Mouse (Mus musculus) stomach, postnatal 0 days (tissue): ENCODE results near the gene Ugt1a1. TPM values are rescaled to one million over a fixed set of nuclear protein-coding genes. Genes with fewer than 3 reads are reported as not detected.
A peak's percentile ranks its signal among the peaks of the same experiment; 100 is the strongest.

Source experiments
- ATAC-seq: fragments of 200-750 bp; cut with Nextera tagmentation; 2 replicates; pipeline ENCODE4 v1.8.0; 2017; ENCODE audit not compliant: low FRiP score, low TSS enrichment
- DNase-seq: peaks from one replicate; pipeline ENCODE4 v3.0.0-alpha.2; 2016; ENCODE audit warnings: low spot score
- H3K27ac ChIP-seq: fragments of 300-500 bp; sonication (generic); replicated peaks from 2 replicates; pipeline ENCODE4 v1.5.1; 2014; ENCODE audit warnings: mild to moderate bottlenecking, control low read depth
- H3K27me3 ChIP-seq: fragments of 300-500 bp; sonication (generic); 2 replicates; pipeline ENCODE4 v1.6.1; 2014; ENCODE audit warnings: low read length; ENCODE audit not compliant: control insufficient read depth, insufficient read depth
- H3K36me3 ChIP-seq: fragments of 300-500 bp; sonication (generic); 2 replicates; pipeline ENCODE4 v1.6.1; 2014; ENCODE audit warnings: low read length, mixed read lengths; ENCODE audit not compliant: control insufficient read depth, insufficient read depth
- H3K4me1 ChIP-seq: fragments of 300-500 bp; sonication (generic); replicated peaks from 2 replicates; pipeline ENCODE4 v1.6.1; 2014; ENCODE audit warnings: antibody characterized with exemption; ENCODE audit not compliant: control insufficient read depth, insufficient read depth
- H3K4me2 ChIP-seq: fragments of 300-500 bp; sonication (generic); replicated peaks from 2 replicates; pipeline ENCODE4 v1.6.1; 2014; ENCODE audit warnings: low read depth, mild to moderate bottlenecking, control low read depth, moderate library complexity
- H3K4me3 ChIP-seq: fragments of 300-500 bp; sonication (generic); 2 replicates; pipeline ENCODE4 v1.5.1; 2014; ENCODE audit warnings: low read depth, low read length, control low read depth
- H3K9ac ChIP-seq: fragments of 300-500 bp; sonication (generic); 2 replicates; pipeline ENCODE4 v1.6.1; 2014; ENCODE audit warnings: mild to moderate bottlenecking, low read length, control low read depth, mixed read lengths
- H3K9me3 ChIP-seq: fragments of 300-500 bp; sonication (generic); 2 replicates; pipeline ENCODE4 v1.6.1; 2016; ENCODE audit warnings: low read length; ENCODE audit not compliant: control insufficient read depth
- CTCF ChIP-seq: IDR thresholded peaks from 2 replicates; pipeline ENCODE4 v1.5.1; 2016; ENCODE audit warnings: antibody characterized with exemption, low read depth, mild to moderate bottlenecking, moderate library complexity
- EP300 ChIP-seq: optimal IDR thresholded peaks from 2 replicates; pipeline ENCODE3; 2016; ENCODE audit warnings: antibody characterized with exemption
- WGBS: fragments of 180-500 bp; shearing (Covaris S2); extraction: QIAGEN DNeasy Blood & Tissue Kit; methylation state at CpG from one replicate; pipeline ENCODE4 v1.1.7; 2014; 5-methylcytosine and 5-hydroxymethylcytosine counted together
- polyA plus RNA-seq: library from polyadenylated mRNA; unstranded; fragments of >200 nt; fragmentation: Nextera tagmentation; extraction: Ambion mirVana; gene quantifications from 2 replicates; pipeline ENCODE4 v1.2.1, GENCODE M21; 2015

The Ugt1a1 gene
- polyA plus RNA-seq, 1 experiment from 2014 or later = 24.8 TPM

DNA sequence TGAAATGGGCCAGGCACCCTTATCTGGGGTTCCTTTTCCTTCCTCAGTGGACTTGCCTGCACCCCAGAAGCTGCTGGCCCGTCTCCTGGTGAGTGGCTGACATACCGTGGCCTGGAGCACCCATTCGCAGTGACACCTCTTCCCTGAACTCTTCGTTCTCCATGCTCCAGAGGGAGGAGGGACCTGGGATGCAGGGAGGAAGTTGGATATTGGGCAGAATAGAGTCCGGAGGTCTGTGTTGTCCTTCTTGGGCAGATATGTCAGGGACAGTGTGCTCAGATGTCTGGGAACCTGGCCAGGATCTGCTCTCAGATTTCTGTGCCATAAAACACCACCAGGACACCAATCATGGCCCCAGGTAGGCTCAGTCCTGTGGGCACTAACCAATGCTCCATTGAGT is 28.3 kb downstream of the Ugt1a1 start:
- no peak for ATAC-seq
- Histone ChIP-seq H3K27me3 (no peaks in the 10 kb centered on the region; the same call in 1 of the 2 replicates), H3K4me1 (no peaks in the 10 kb centered on the region), H3K27ac (no peak overlapping the region), H3K9me3 (peaks cover 66% of the 10 kb centered on the region), H3K36me3 (no peaks in the 10 kb centered on the region), H3K4me3 (no peak overlapping the region), H3K4me2 (no peak overlapping the region), H3K9ac (no peak overlapping the region)
- no peak for TF ChIP-seq CTCF
- TF ChIP-seq EP300 = no peak
- 72% methylated on average over 5 of the region's 5 CpGs for WGBS
- no peak for DNase-seq

DNA sequence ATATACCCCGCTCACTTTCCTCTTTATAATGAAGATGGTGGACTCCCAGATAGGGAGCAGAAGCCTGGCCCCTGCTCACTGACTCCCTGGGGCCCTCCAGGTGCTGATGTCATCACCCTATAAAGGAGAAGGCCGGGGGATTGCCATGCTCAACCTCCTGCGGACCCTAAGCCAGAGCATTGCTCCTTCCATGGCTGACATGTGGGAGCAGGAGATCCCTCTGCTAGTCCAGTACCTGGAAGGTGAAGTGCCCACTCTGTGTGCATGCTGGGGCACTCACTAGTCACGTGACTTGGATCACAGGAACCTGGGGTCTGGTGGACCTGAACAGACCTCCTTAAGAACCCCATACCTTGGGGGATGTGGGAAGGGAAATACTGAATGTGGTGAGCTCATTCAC is 28.8 kb downstream of the Ugt1a1 start:
- H3K27ac ChIP-seq = no peak overlapping the region
- H3K4me1 ChIP-seq = no peaks in the 10 kb centered on the region
- no peak for TF ChIP-seq CTCF
- TF ChIP-seq EP300 = no peak
- H3K9ac ChIP-seq = no peak overlapping the region
- H3K27me3 ChIP-seq = no peaks in the 10 kb centered on the region; the same call in 1 of the 2 replicates
- no peak for DNase-seq
- peaks cover 61% of the 10 kb centered on the region for H3K9me3 ChIP-seq
- 0 out of 2 replicates have a peak, but pooled peaks have one; percentile 3 for ATAC-seq
- H3K36me3 ChIP-seq = no peaks in the 10 kb centered on the region
- no peak overlapping the region for H3K4me3 ChIP-seq
- WGBS = 70% methylated on average over 4 of the region's 4 CpGs
- H3K4me2 ChIP-seq = no peak overlapping the region

DNA sequence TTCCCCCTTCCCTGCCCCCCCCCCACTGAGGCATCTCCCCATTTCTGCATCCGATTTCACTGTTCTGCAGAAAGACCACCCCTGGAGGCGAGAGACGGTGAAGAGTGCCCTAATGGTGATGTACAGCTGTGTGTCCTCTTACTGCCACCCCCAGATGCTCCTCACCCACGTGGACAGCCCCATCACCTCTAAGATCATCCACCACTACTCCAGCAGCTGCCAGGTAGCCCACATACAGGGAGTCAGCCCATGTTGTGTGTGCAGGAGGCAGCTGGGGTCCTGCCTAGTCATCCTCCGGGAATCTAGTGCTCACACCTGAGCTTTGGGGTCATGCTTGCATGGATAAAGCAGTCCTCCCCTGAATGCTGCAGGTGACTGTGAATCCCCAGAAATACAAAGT is 32.1 kb downstream of the Ugt1a1 start:
- H3K36me3 ChIP-seq = no peaks in the 10 kb centered on the region
- H3K4me1 ChIP-seq = no peaks in the 10 kb centered on the region
- ATAC-seq (no peak), DNase-seq (no peak)
- TF ChIP-seq CTCF = no peak
- no peak for TF ChIP-seq EP300
- H3K9me3 ChIP-seq = peaks cover 43% of the 10 kb centered on the region
- WGBS = 62% methylated on average over 5 of the region's 5 CpGs
- H3K27ac ChIP-seq = no peak overlapping the region
- no peak overlapping the region for H3K9ac ChIP-seq
- H3K4me2 ChIP-seq = no peak overlapping the region
- no peaks in the 10 kb centered on the region; the same call in 1 of the 2 replicates for H3K27me3 ChIP-seq
- no peak overlapping the region for H3K4me3 ChIP-seq

DNA sequence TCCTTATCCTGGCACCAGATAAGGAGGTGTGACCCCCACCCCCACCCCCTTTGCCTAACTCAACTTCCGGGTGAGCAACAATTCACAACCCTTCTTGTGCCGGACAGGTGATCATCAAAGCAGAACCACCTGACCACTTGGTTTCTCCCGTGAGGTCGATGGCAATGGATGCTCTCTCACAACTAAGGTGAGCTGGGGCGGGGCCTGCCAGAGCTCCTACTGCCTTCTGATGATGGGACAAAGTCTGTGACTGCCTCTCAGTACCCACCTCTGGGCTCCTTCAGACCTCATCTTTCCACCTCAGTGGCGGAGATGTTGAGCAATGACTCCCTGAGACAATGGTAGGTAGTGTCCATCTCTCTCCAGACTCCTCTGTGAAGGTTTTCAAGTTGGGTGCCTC is 34.1 kb downstream of the Ugt1a1 start:
- no peak; the same call in 1 of the 2 replicates for ATAC-seq
- WGBS = 75% methylated on average over 6 of the region's 6 CpGs
- no peak overlapping the region for H3K27ac ChIP-seq

DNA sequence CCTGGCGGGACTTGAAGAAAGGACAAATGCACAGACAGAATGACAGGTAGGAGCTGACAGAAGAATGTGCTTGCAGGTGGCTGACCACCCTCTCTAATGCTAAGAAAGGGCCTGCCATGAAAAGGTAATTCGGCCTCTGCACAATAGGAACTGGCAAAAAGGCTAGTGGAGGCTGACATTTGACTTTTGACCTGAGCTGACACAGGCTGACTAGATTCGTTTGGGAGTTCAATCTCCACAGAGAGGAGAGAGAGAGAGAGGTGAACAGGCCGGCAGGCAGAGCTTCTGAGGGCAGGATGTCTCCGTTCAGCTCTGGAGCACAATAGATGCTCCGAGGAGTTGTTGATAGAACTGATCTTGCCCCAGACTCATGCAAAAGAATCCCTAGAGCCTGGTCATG is 34.6 kb downstream of the Ugt1a1 start:
- ATAC-seq = no peak
- 46% methylated on average over 6 of the region's 6 CpGs for WGBS
- no peaks in the 10 kb centered on the region for H3K4me1 ChIP-seq
- peaks cover 47% of the 10 kb centered on the region for H3K9me3 ChIP-seq
- no peak for DNase-seq
- H3K4me2 ChIP-seq = no peak overlapping the region
- no peak overlapping the region for H3K9ac ChIP-seq
- TF ChIP-seq EP300 (no peak), CTCF (no peak)
- H3K4me3 ChIP-seq = no peak overlapping the region
- H3K27me3 ChIP-seq = no peaks in the 10 kb centered on the region
- no peaks in the 10 kb centered on the region for H3K36me3 ChIP-seq
- no peak overlapping the region for H3K27ac ChIP-seq

More for the DNA sequence above, 34.1 kb downstream of the Ugt1a1 start:
- Histone ChIP-seq H3K4me1 (no peaks in the 10 kb centered on the region), H3K27me3 (no peaks in the 10 kb centered on the region), H3K36me3 (no peaks in the 10 kb centered on the region), H3K4me2 (no peak overlapping the region), H3K9ac (no peak overlapping the region), H3K9me3 (peaks cover 48% of the 10 kb centered on the region), H3K4me3 (no peak overlapping the region)
- no peak for TF ChIP-seq EP300
- no peak for TF ChIP-seq CTCF
- DNase-seq = no peak

DNA sequence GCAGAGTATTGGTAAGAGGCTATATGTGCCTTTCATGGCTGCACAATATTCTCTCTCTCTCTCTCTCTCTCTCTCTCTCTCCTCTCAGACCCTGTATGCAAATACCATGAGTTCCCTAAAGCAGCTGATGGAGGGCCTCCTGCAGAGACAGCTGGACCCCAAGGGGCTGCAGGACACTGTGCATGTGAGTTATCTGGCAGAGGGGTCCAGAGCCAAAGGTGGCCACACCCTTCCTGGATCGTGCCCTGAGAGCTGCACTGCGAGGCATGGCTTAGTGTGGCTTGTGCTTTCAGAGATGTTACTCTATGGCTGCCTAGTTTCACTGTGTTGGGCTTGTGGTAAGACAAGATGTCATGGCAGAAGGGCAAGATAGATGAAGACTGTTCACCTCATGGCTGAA is 35.9 kb downstream of the Ugt1a1 start:
- Histone ChIP-seq H3K4me3 (no peak overlapping the region), H3K36me3 (no peaks in the 10 kb centered on the region), H3K27ac (no peak overlapping the region), H3K9me3 (peaks cover 42% of the 10 kb centered on the region), H3K4me1 (no peaks in the 10 kb centered on the region), H3K4me2 (no peak overlapping the region), H3K27me3 (no peaks in the 10 kb centered on the region), H3K9ac (no peak overlapping the region)
- 43% methylated on average over 2 of the region's 2 CpGs for WGBS
- no peak for TF ChIP-seq CTCF
- no peak for DNase-seq
- ATAC-seq = no peak
